Mouse (Mus musculus) intestine, postnatal 0 days (tissue): ENCODE measurements around the gene Plcb4. TPM values are rescaled to one million over a fixed set of nuclear protein-coding genes. Genes with fewer than 3 reads are reported as not detected.

Experiments
- ATAC-seq: fragments of 200-750 bp; cut with Nextera tagmentation; 2 replicates; pipeline ENCODE4 v1.8.0; 2017; ENCODE audit warnings: mild to moderate bottlenecking, moderate TSS enrichment, moderate library complexity
- H3K27ac ChIP-seq: fragments of 300-500 bp; sonication (generic); 2 replicates; pipeline ENCODE4 v1.5.1; 2014; ENCODE audit warnings: mild to moderate bottlenecking, low read depth, low read length, moderate library complexity
- H3K27me3 ChIP-seq: fragments of 300-500 bp; sonication (generic); replicated peaks from 2 replicates; pipeline ENCODE4 v1.6.1; 2014; ENCODE audit warnings: low read length, mixed read lengths; ENCODE audit not compliant: control insufficient read depth, insufficient read depth
- H3K36me3 ChIP-seq: fragments of 300-500 bp; sonication (generic); 2 replicates; pipeline ENCODE4 v1.6.1; 2014; ENCODE audit warnings: mild to moderate bottlenecking, moderate library complexity; ENCODE audit not compliant: control insufficient read depth, insufficient read depth
- H3K4me1 ChIP-seq: fragments of 300-500 bp; sonication (generic); replicated peaks from 2 replicates; pipeline ENCODE4 v1.6.1; 2014; ENCODE audit warnings: antibody characterized with exemption, low read length, mixed read lengths; ENCODE audit not compliant: control insufficient read depth, insufficient read depth
- H3K4me2 ChIP-seq: fragments of 300-500 bp; sonication (generic); replicated peaks from 2 replicates; pipeline ENCODE4 v1.6.1; 2014; ENCODE audit warnings: low read depth, mild to moderate bottlenecking, moderate library complexity
- H3K4me3 ChIP-seq: fragments of 300-500 bp; sonication (generic); 2 replicates; pipeline ENCODE4 v1.5.1; 2014; ENCODE audit warnings: low read depth, low read length
- H3K9ac ChIP-seq: fragments of 300-500 bp; sonication (generic); 2 replicates; pipeline ENCODE4 v1.6.1; 2014; ENCODE audit warnings: mild to moderate bottlenecking, low read depth, low read length
- H3K9me3 ChIP-seq: fragments of 300-500 bp; sonication (generic); 2 replicates; pipeline ENCODE4 v1.6.1; 2016; ENCODE audit warnings: mixed run types; ENCODE audit not compliant: control insufficient read depth
- CTCF ChIP-seq: sonication (generic); IDR thresholded peaks from 2 replicates; pipeline ENCODE4 v1.5.1; 2016; ENCODE audit warnings: low read depth, mild to moderate bottlenecking, control low read depth, antibody characterized with exemption, moderate library complexity
- WGBS: fragments of 180-500 bp; shearing (Covaris S2); extraction: QIAGEN DNeasy Blood & Tissue Kit; methylation state at CpG from one replicate; pipeline ENCODE4 v1.1.7; 2014; 5-methylcytosine and 5-hydroxymethylcytosine counted together
- polyA plus RNA-seq: library from polyadenylated mRNA; unstranded; fragments of >200 nt; fragmentation: Nextera tagmentation; extraction: Ambion mirVana; gene quantifications from 2 replicates; pipeline ENCODE4 v1.2.1, GENCODE M21; 2015

The Plcb4 gene
- polyA plus RNA-seq, 1 experiment from 2014 or later: 5.5 TPM

DNA sequence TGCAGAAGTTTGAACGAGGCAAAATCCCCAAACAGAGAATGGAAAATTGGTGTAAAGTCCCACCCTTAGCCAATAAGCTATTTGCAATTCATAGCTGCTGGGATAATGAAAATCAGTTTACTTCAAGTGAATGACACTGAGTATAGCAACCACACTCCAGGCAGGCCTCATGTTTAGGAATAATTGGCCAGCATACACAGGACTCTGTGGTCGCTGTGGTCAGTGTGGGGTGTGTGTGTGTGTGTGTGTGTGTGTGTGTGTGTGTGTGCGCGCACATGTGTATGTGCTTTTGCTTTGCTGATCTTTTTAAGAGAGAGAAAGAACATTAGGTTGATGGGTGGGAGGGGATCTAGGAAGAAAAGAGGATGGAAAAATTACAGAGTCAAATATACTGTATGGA, 134.1 kb downstream of the Plcb4 start:
- no peaks in the 10 kb centered on the region for H3K27me3 ChIP-seq

DNA sequence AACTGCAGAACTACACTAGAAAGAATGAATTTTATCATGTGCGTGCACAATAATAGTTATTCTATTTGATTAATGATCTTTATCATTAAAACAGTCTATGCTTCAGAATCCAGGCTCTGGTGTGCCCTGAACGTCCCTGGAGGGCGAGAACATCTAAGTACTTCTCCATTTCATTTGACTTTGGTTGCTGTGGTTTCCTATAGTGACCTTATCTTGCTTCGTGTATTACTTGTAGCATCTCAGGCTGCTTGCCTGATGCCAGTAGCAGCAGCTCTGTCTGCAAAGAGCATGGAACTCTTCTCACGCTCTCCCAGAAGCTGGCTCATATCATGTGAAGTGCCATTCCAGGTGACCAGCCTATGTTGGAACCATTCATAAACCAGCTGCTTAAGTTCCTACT, 137.9 kb downstream of the Plcb4 start:
- H3K4me1 ChIP-seq: no peaks in the 10 kb centered on the region
- TF ChIP-seq CTCF: no peak
- no peak overlapping the region for H3K27ac ChIP-seq
- H3K4me3 ChIP-seq: no peak overlapping the region
- H3K9me3 ChIP-seq: no peaks in the 10 kb centered on the region
- H3K27me3 ChIP-seq: no peaks in the 10 kb centered on the region
- H3K9ac ChIP-seq: no peak overlapping the region
- no peaks in the 10 kb centered on the region for H3K36me3 ChIP-seq
- ATAC-seq: no peak
- H3K4me2 ChIP-seq: no peak overlapping the region
- WGBS: 78% methylated on average over 5 of the region's 5 CpGs

More for the DNA sequence above, 134.1 kb downstream of the Plcb4 start:
- no peak overlapping the region for H3K4me3 ChIP-seq
- no peak overlapping the region for H3K9ac ChIP-seq
- no peaks in the 10 kb centered on the region for H3K4me1 ChIP-seq
- WGBS: 94% methylated on average over 4 of the region's 4 CpGs
- no peak for TF ChIP-seq CTCF
- H3K36me3 ChIP-seq: no peaks in the 10 kb centered on the region
- H3K27ac ChIP-seq: no peak overlapping the region
- no peak for ATAC-seq
- no peaks in the 10 kb centered on the region for H3K9me3 ChIP-seq
- no peak overlapping the region for H3K4me2 ChIP-seq

DNA sequence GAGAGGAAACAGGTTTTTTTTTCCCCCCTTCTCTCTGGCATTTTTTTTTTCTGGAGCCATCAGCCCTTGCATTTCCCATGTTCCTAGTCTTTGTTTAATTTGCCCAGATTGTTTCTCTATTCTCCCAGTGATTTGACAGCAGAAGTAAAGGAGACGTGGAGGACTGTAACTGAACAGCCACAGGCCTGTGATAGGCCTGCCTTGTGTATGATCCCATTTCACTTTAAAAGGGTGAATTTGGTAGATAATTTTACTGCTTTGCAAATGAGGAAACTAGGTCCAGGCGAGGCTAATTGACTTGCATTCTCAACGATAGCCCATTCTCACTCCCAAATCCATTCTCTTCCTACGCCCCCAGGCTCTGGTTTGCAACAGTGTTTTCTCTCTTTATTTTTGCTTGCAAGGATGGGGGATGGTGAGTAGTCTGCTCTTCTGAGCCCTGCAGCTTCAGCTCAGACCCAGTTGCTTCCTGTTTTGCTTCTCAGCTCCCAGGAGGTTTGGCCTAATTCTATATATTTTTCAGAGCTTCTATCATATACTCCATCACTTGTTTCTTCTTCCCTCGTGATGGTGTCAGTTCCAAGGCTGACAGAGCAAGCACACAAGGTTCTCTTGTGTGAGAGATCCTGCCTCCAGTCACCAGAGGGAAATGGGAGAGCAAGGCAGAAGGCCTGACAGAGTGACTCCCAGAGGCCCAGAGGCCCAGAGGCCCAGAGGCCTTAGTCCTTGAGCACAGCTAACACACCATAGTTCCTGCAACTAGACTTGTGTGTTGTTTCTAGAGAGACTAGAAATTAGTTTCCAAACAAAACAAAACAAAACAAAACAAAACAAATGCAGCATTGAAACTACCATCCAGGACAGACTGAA, 139.1 kb downstream of the Plcb4 start:
- no peak for TF ChIP-seq CTCF
- H3K36me3 ChIP-seq: no peaks in the 10 kb centered on the region
- no peaks in the 10 kb centered on the region for H3K27me3 ChIP-seq
- no peak for ATAC-seq
- 54% methylated on average over 5 of the region's 5 CpGs for WGBS
- H3K4me2 ChIP-seq: no peak overlapping the region
- no peak overlapping the region for H3K4me3 ChIP-seq
- H3K9me3 ChIP-seq: no peaks in the 10 kb centered on the region
- no peak overlapping the region for H3K27ac ChIP-seq
- H3K4me1 ChIP-seq: no peaks in the 10 kb centered on the region
- H3K9ac ChIP-seq: no peak overlapping the region

DNA sequence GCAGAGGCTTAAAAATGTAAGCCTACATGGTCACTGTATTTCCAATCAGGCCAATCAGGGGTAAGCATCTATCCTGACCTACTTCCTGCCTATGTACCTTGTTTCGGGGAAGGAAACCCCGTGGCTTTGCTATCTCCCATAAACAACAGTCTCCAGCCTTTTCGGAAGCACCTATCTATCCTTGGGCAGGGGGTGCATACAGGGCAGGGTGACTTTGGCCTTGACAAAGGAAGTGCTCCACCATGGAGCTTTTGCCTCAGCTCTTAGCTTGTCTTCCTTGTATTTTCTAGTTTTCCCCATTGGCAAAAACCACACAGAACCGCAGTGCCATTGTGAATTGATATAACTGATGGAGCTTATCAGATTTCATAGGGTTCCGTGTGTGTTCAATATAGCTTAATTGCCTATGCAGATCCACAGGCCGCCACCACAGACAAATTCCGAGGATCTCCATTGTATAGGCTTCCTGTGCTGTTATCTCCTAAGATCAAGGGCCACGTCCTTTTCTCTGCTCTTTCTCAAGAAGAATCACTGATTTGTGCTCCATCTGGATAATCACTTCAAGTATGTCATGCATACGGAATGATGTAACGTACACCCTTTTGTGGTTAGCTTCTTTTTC, 140.4 kb downstream of the Plcb4 start:
- H3K4me3 ChIP-seq: no peak overlapping the region
- H3K36me3 ChIP-seq: no peaks in the 10 kb centered on the region
- no peak overlapping the region for H3K27ac ChIP-seq
- no peaks in the 10 kb centered on the region for H3K27me3 ChIP-seq
- H3K9me3 ChIP-seq: no peaks in the 10 kb centered on the region
- no peak for TF ChIP-seq CTCF
- ATAC-seq: no peak
- no peak overlapping the region for H3K4me2 ChIP-seq
- WGBS: 90% methylated on average over 10 of the region's 10 CpGs
- H3K4me1 ChIP-seq: no peaks in the 10 kb centered on the region
- no peak overlapping the region for H3K9ac ChIP-seq

DNA sequence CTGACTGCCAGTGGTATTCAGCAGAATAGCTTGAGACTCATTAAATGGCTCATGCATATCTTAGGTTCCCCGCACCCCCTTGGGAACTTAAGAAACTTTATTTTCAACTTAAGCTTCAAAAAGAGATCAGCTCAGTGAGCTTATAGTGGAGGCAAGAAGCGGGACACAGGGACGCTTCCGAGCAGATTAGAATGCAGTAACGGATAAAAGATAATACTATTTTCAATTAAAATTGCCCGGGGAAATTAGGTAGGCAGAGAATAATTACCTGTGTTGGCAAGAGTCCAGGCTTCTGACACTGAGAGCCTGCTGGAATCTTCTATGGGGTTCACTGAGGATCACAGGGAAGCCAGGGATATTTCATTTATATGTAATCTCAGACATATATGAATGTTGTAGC, 141.6 kb downstream of the Plcb4 start:
- Histone ChIP-seq H3K36me3 (no peaks in the 10 kb centered on the region), H3K9me3 (no peaks in the 10 kb centered on the region), H3K4me3 (no peak overlapping the region), H3K4me2 (no peak overlapping the region), H3K4me1 (no peaks in the 10 kb centered on the region), H3K9ac (no peak overlapping the region), H3K27me3 (no peaks in the 10 kb centered on the region), H3K27ac (no peak overlapping the region)
- no peak for TF ChIP-seq CTCF
- 91% methylated on average over 6 of the region's 6 CpGs for WGBS
- no peak for ATAC-seq

DNA sequence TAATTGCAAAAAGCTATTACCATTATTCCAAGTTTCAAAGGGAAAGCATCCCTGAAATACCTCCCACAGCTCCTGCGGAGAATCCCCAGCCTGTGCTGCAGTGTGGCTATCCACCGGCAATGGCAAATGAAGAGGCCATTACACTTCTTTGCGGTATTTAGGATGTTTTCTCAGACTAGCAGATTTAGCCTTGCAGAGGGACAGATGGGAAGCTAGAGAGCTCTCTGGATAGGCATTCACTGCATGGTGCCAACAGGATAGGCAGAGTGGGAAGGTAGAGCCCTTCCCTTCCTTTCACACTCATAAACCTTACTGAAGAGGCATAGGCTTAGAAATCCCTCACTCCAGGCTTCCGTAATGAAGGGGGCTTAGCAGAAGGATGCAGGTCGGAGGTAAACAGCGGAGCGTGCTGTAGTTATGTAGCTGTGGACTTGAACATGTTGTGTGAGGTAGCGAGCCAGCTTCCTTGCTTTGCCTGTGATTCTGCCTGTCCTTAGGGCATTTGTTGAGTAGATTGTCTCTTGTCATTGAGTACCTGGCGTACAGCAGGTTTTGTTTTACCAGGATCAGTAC, 144.2 kb downstream of the Plcb4 start:
- no peak overlapping the region for H3K9ac ChIP-seq
- H3K4me2 ChIP-seq: no peak overlapping the region
- H3K4me1 ChIP-seq: no peaks in the 10 kb centered on the region
- TF ChIP-seq CTCF: no peak
- no peaks in the 10 kb centered on the region for H3K36me3 ChIP-seq
- H3K9me3 ChIP-seq: no peaks in the 10 kb centered on the region
- no peak overlapping the region for H3K27ac ChIP-seq
- no peaks in the 10 kb centered on the region for H3K27me3 ChIP-seq
- no peak for ATAC-seq
- H3K4me3 ChIP-seq: no peak overlapping the region
- 92% methylated on average over 9 of the region's 9 CpGs for WGBS
